Mouse (Mus musculus) liver, embryonic 12.5 days (tissue): ENCODE results near the gene Capn11. TPM values are rescaled to one million over a fixed set of nuclear protein-coding genes. Genes with fewer than 3 reads are reported as not detected.

Experiments
- ATAC-seq: fragments of 200-750 bp; cut with Nextera tagmentation; 2 replicates; pipeline ENCODE4 v1.8.0; 2017; ENCODE audit warnings: moderate number of reproducible peaks, mild to moderate bottlenecking, moderate library complexity
- H3K27ac ChIP-seq: fragments of 300-500 bp; sonication (generic); 2 replicates; pipeline ENCODE4 v1.5.1; 2016; ENCODE audit warnings: mild to moderate bottlenecking
- H3K27me3 ChIP-seq: fragments of 300-500 bp; sonication (generic); replicated peaks from 2 replicates; pipeline ENCODE4 v1.6.1; 2016; ENCODE audit warnings: mild to moderate bottlenecking, moderate library complexity
- H3K36me3 ChIP-seq: fragments of 300-500 bp; sonication (generic); 2 replicates; pipeline ENCODE4 v1.6.1; 2016; ENCODE audit warnings: mild to moderate bottlenecking, moderate library complexity
- H3K4me1 ChIP-seq: fragments of 300-500 bp; sonication (generic); 2 replicates; pipeline ENCODE4 v1.6.1; 2016
- H3K4me2 ChIP-seq: fragments of 300-500 bp; sonication (generic); 2 replicates; pipeline ENCODE4 v1.6.1; 2016; ENCODE audit warnings: mild to moderate bottlenecking, moderate library complexity
- H3K4me3 ChIP-seq: fragments of 300-500 bp; sonication (generic); 2 replicates; pipeline ENCODE4 v1.5.1; 2016; ENCODE audit warnings: mild to moderate bottlenecking, moderate library complexity
- H3K9ac ChIP-seq: fragments of 300-500 bp; sonication (generic); 2 replicates; pipeline ENCODE4 v1.6.1; 2016; ENCODE audit warnings: mild to moderate bottlenecking, moderate library complexity
- H3K9me3 ChIP-seq: fragments of 300-500 bp; sonication (generic); replicated peaks from 2 replicates; pipeline ENCODE4 v1.6.1; 2016; ENCODE audit warnings: mild to moderate bottlenecking, moderate library complexity
- WGBS: fragments of 180-500 bp; shearing (Covaris S2); methylation state at CpG from one replicate; pipeline ENCODE4 v1.1.7; 2016; ENCODE audit not compliant: insufficient replicate concordance; 5-methylcytosine and 5-hydroxymethylcytosine counted together
- polyA plus RNA-seq: library from polyadenylated mRNA; unstranded; fragments of >200 nt; fragmentation: Nextera tagmentation; extraction: Ambion mirVana; gene quantifications from 2 replicates; pipeline ENCODE4 v1.2.1, GENCODE M21; 2016

Gene Capn11
- polyA plus RNA-seq = 0.38 and 0.39 TPM in 2 replicates

- WGBS = 61% methylated on average over 4 of the region's 4 CpGs
- Histone ChIP-seq H3K27me3 (no peaks in the 10 kb centered on the region), H3K27ac (no peak within 1 kb of the TSS), H3K9me3 (no peaks in the 10 kb centered on the region), H3K4me2 (no peak within 1 kb of the TSS), H3K9ac (no peak within 1 kb of the TSS), H3K4me1 (peaks cover 11% of the 10 kb centered on the region), H3K4me3 (no peak within 1 kb of the TSS), H3K36me3 (peaks cover 8% of the 10 kb centered on the region; the same call in 1 of the 2 replicates)
- no peak for ATAC-seq
These were observed at the start of gene Capn11 for GRCm38 (mm10) chr17:45659225-45659624. TSS of gene Capn11 (minus strand) at chr17:45659325.

GRCm38 (mm10) chr17:45708179-45708578 is 49.1 kb upstream of the Capn11 start:
- H3K36me3 ChIP-seq = no peaks in the 10 kb centered on the region
- H3K27me3 ChIP-seq = peaks cover 5% of the 10 kb centered on the region; the same call in 1 of the 2 replicates
- no peak for ATAC-seq
- H3K27ac ChIP-seq = no peak overlapping the region
- no peaks in the 10 kb centered on the region for H3K9me3 ChIP-seq
- 69% methylated on average over 8 of the region's 8 CpGs for WGBS
- no peak overlapping the region for H3K9ac ChIP-seq
- peaks cover 12% of the 10 kb centered on the region for H3K4me1 ChIP-seq
- no peak overlapping the region for H3K4me2 ChIP-seq
- no peak overlapping the region for H3K4me3 ChIP-seq

GRCm38 (mm10) chr17:45707376-45707775 is 48.3 kb upstream of the Capn11 start:
- Histone ChIP-seq H3K4me3 (no peak overlapping the region), H3K4me1 (peaks cover 20% of the 10 kb centered on the region), H3K27ac (no peak overlapping the region), H3K9ac (no peak overlapping the region), H3K36me3 (no peaks in the 10 kb centered on the region), H3K4me2 (no peak overlapping the region), H3K27me3 (peaks cover 5% of the 10 kb centered on the region; the same call in 1 of the 2 replicates), H3K9me3 (no peaks in the 10 kb centered on the region)
- 33% methylated on average over 3 of the region's 3 CpGs for WGBS
- no peak for ATAC-seq

GRCm38 (mm10) chr17:45706796-45707195 is 47.7 kb upstream of the Capn11 start:
- Histone ChIP-seq H3K9me3 (no peaks in the 10 kb centered on the region), H3K27me3 (peaks cover 5% of the 10 kb centered on the region; the same call in 1 of the 2 replicates), H3K4me2 (no peak overlapping the region), H3K4me1 (peaks cover 25% of the 10 kb centered on the region), H3K27ac (no peak overlapping the region), H3K4me3 (no peak overlapping the region), H3K36me3 (no peaks in the 10 kb centered on the region), H3K9ac (no peak overlapping the region)
- ATAC-seq = no peak
- 39% methylated on average over 5 of the region's 5 CpGs for WGBS

- no peak overlapping the region for H3K9ac ChIP-seq
- H3K27me3 ChIP-seq = no peaks in the 10 kb centered on the region
- H3K4me1 ChIP-seq = peaks cover 43% of the 10 kb centered on the region
- H3K4me3 ChIP-seq = no peak overlapping the region
- 0 out of 2 replicates have a peak overlapping the region, but pooled peaks have one; percentile 5 for H3K4me2 ChIP-seq
- ATAC-seq = peak; percentile 38; the same call in 1 of the 2 replicates
- WGBS = 22% methylated on average over 7 of the region's 7 CpGs
- no peaks in the 10 kb centered on the region for H3K9me3 ChIP-seq
- H3K27ac ChIP-seq = no peak overlapping the region
- peaks cover 14% of the 10 kb centered on the region for H3K36me3 ChIP-seq
These were observed 44.1 kb upstream of the Capn11 start for GRCm38 (mm10) chr17:45703187-45703586.

GRCm38 (mm10) chr17:45702254-45702653 is 43.1 kb upstream of the Capn11 start:
- no peak overlapping the region for H3K4me3 ChIP-seq
- H3K27ac ChIP-seq = no peak overlapping the region
- H3K36me3 ChIP-seq = peaks cover 23% of the 10 kb centered on the region
- ATAC-seq = no peak
- H3K4me1 ChIP-seq = peaks cover 43% of the 10 kb centered on the region
- no peak overlapping the region for H3K4me2 ChIP-seq
- 46% methylated on average over 4 of the region's 4 CpGs for WGBS
- no peaks in the 10 kb centered on the region for H3K9me3 ChIP-seq
- H3K9ac ChIP-seq = no peak overlapping the region
- no peaks in the 10 kb centered on the region for H3K27me3 ChIP-seq

GRCm38 (mm10) chr17:45701236-45701591 is 42.1 kb upstream of the Capn11 start:
- H3K9ac ChIP-seq = no peak overlapping the region
- no peak overlapping the region for H3K4me3 ChIP-seq
- ATAC-seq = no peak
- H3K9me3 ChIP-seq = no peaks in the 10 kb centered on the region
- H3K36me3 ChIP-seq = peaks cover 33% of the 10 kb centered on the region
- H3K27ac ChIP-seq = no peak overlapping the region
- H3K4me2 ChIP-seq = no peak overlapping the region
- 70% methylated on average over 9 of the region's 9 CpGs for WGBS
- H3K4me1 ChIP-seq = peaks cover 43% of the 10 kb centered on the region
- H3K27me3 ChIP-seq = no peaks in the 10 kb centered on the region

GRCm38 (mm10) chr17:45700496-45701235 is 41.5 kb upstream of the Capn11 start:
- Histone ChIP-seq H3K27ac (peak overlapping the region; percentile 43; the same call in 1 of the 2 replicates), H3K27me3 (no peaks in the 10 kb centered on the region), H3K36me3 (peaks cover 35% of the 10 kb centered on the region), H3K4me3 (no peak overlapping the region), H3K9ac (no peak overlapping the region), H3K4me2 (no peak overlapping the region), H3K4me1 (peaks cover 46% of the 10 kb centered on the region), H3K9me3 (no peaks in the 10 kb centered on the region)
- no peak for ATAC-seq
- WGBS = 63% methylated on average over 9 of the region's 16 CpGs

GRCm38 (mm10) chr17:45699039-45699740 is 40.1 kb upstream of the Capn11 start:
- Histone ChIP-seq H3K4me1 (peaks cover 53% of the 10 kb centered on the region), H3K27ac (no peak overlapping the region), H3K4me3 (no peak overlapping the region), H3K9me3 (no peaks in the 10 kb centered on the region), H3K27me3 (no peaks in the 10 kb centered on the region), H3K4me2 (no peak overlapping the region), H3K36me3 (peaks cover 37% of the 10 kb centered on the region), H3K9ac (no peak overlapping the region)
- no peak for ATAC-seq
- WGBS = 80% methylated on average over 3 of the region's 3 CpGs

- Histone ChIP-seq H3K9ac (no peak overlapping the region), H3K4me1 (peaks cover 59% of the 10 kb centered on the region), H3K4me3 (no peak overlapping the region), H3K9me3 (no peaks in the 10 kb centered on the region), H3K27ac (no peak overlapping the region), H3K4me2 (no peak overlapping the region), H3K27me3 (no peaks in the 10 kb centered on the region), H3K36me3 (peaks cover 37% of the 10 kb centered on the region)
- ATAC-seq = no peak
- WGBS = 84% methylated on average over 6 of the region's 6 CpGs
These were observed 39.2 kb upstream of the Capn11 start for GRCm38 (mm10) chr17:45698368-45698767.

- H3K27me3 ChIP-seq = no peaks in the 10 kb centered on the region
- H3K27ac ChIP-seq = no peak overlapping the region
- WGBS = 91% methylated on average over 9 of the region's 9 CpGs
- peaks cover 37% of the 10 kb centered on the region for H3K36me3 ChIP-seq
- no peak overlapping the region for H3K4me2 ChIP-seq
- no peak for ATAC-seq
- no peak overlapping the region for H3K4me3 ChIP-seq
- peaks cover 59% of the 10 kb centered on the region for H3K4me1 ChIP-seq
- H3K9ac ChIP-seq = no peak overlapping the region
- H3K9me3 ChIP-seq = no peaks in the 10 kb centered on the region
These were observed 37.9 kb upstream of the Capn11 start for GRCm38 (mm10) chr17:45696981-45697380.
